Mouse (Mus musculus) adrenal gland, adult 2 months (tissue): ENCODE data around the gene Krt20. TPM values are rescaled to one million over a fixed set of nuclear protein-coding genes. Genes with fewer than 3 reads are reported as not detected.

Source experiments
- DNase-seq: peaks from one replicate; pipeline ENCODE4 v3.0.0; 2021
- long read RNA-seq: library from polyadenylated mRNA; stranded (forward); transcript quantifications from one replicate; pipeline ENCODE4 v2.0.0, GENCODE M21; 2021
- polyA plus RNA-seq: library from polyadenylated mRNA; depleted of rRNA; stranded (reverse); fragments of >200 nt; gene quantifications from 2 replicates; pipeline ENCODE4 v1.2.3, GENCODE M21; 2012; rRNA removed
- total RNA-seq, 2 experiments: library from RNA; stranded (reverse); gene quantifications; 2 replicates each; pipeline ENCODE4 v1.2.3; 2021

Gene Krt20
- total RNA-seq (under 1 TPM; 0.14 to 0.20 TPM), polyA plus RNA-seq (not detected in 2 replicates)
- long read RNA-seq, result 0 reads

DNA sequence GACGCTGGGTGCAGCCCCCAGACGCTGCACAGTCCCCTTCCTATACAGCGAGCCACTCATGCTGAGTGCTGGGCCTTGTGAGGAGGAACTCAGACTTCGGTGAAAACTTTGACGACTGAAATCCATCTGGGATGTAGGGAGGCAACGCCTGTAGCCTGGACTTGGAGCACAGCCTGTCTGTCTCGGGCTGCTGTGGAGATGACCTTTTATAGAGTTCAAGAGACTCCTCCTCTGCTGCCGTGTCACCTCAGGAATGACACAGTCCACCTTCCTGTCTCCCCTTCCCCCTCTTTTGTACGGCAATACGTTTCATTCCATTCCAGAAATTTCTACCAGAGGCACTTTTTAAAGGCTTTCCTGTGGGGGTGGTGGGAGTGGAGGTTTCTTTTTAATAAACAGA is at the start of gene Krt20:
Gene Krt20 (minus strand): TSS at position 179 of the 400 bp plus-strand sequence.
- DNase-seq, result no peak

GRCm38 (mm10) chr11:99474981-99475380 is 37.0 kb upstream of the Krt20 start:
- DNase-seq, result no peak

GRCm38 (mm10) chr11:99473433-99473832 is 35.5 kb upstream of the Krt20 start:
- no peak for DNase-seq

DNA sequence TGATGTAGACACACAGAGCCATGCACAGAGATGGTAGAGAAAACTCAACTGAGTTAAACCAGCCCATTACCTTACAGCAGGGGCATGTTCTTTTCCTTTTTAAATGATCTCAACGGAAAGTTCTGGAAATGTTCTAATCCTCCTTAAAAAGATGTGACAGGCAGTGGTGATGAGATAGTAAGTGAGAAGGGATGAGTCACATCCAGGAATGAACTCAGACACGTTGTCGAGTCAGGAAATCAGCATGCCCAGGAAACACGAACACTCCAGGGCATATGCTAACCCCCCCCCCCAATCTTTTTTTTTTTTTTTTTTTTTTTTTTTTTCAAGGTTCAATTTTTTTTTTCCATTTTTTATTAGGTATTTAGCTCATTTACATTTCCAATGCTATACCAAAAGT is 34.5 kb upstream of the Krt20 start:
- DNase-seq, result no peak

DNA sequence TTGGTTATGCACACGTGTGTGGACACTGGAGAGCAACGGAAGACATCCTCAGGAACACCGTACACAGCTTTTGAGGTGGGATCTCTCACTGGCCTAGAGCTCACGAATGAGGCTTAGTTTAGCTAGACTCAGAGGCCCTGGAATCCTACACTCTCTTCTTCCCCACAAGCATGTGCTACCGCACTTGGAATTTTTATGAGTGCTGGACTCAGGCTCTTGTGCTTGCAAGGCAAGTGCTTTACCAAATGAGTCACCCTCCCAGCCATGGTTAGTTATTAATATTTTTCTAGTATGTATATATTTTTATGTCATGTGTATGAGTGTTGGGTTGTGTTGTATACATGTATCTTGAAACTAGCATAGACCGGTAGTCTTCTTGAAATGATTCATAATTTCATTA is 34.0 kb upstream of the Krt20 start:
- DNase-seq, result no peak

GRCm38 (mm10) chr11:99469228-99469627 is 31.3 kb upstream of the Krt20 start:
- DNase-seq, result no peak

- no peak for DNase-seq
Observed at GRCm38 (mm10) chr11:99468566-99468965, 30.6 kb upstream of the Krt20 start.

GRCm38 (mm10) chr11:99466316-99466715 is 28.4 kb upstream of the Krt20 start:
- no peak for DNase-seq

DNA sequence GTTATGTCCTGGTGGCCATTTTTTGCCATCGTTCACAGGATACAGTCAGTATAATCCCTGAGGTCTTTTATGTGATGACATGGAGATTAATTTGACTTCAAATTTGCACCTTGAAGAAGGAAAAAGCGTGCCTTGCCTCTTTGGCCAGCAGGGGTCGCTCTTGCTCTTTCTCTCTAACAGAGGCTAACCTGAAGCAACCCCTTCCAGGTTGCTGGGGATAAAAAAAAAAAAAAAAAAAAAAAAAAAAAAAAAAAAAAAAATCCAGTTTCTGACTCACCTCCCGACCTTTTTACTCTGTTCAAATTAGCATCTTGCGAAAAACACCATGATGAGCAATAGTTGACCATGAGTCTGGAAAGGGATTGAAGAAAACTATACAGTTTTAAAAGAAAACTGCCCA is 26.9 kb upstream of the Krt20 start:
- peak; percentile 74 for DNase-seq

- DNase-seq, result peak; percentile 50
Observed at GRCm38 (mm10) chr11:99463155-99463554, 25.2 kb upstream of the Krt20 start.

GRCm38 (mm10) chr11:99461736-99462135 is 23.8 kb upstream of the Krt20 start:
- no peak for DNase-seq

GRCm38 (mm10) chr11:99458887-99459286 is 20.9 kb upstream of the Krt20 start:
- no peak for DNase-seq

DNA sequence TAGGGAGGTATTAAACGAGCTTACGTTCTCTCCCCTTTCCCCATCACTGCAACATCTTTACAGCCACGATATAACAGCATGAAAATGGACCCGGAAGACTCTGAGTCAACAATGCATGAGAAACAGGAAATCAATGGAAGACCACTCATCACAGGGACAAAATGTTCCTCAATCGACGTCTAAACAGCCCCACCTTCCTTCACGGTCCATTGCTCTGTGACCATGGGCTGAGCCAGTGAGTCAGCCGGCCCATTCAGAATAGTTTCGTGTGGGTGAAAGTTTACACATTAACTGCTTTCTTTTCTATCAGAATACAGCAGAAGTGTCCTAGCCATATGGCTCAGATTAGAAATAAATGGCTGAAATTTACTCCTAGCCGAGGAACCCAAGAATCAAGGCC is 16.8 kb upstream of the Krt20 start:
- no peak for DNase-seq

DNA sequence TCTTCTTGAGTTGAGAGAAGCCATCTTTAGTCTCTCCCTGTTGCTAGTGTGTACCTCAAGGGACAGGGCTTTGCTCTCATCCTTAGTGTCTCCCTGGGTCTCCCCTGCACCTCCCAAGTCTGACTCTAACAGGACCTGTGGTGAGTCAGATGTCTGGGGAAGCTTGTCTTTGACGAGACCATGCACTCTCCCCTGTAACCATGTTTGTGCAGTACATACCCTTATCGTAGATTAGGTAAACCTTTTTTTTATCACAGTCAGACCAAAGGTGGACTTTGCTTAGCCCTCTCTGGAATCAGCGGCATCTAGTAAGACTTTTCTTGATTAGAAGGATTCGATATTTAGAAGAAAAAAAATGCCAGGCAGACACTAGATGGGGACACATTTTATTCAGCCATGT is 16.1 kb upstream of the Krt20 start:
- DNase-seq, result no peak

DNA sequence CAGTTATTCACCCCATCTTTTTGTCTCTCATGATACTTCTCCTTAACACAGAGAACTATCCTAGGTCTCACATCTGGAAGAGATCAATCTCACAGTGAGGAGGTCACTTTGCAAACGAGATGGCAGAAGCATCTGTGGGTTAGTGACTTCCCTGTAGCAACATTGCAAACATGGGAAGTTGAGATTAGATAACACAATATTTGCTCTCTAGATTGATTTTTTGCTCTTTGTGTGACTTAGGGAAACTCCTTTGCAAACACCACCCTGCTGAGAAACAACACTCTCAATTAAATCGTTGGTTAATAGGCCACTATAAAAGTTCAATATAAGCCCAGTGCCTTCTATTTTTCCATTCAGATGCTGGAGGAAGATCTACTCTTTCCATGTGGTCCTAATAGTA is 10.8 kb upstream of the Krt20 start:
- no peak for DNase-seq

DNA sequence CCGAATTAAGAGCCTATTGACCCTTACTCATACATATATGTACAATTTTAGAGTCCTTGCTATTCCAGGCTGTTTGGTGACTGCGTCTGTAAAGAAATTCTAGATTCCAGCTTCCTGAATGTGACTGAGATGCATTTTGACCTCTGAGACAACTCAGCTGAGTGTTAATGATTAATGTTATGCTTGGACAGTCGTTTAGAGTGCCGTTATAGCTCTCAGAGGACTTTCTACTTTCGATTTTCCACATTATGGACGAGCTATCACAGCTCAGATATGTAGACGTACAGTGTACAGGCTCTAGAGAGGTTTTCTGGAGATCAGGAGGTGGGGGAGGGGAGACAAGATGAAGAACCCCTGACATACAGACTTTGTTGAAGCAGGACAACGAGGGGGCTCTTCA is 3.3 kb upstream of the Krt20 start:
- DNase-seq, result no peak

DNA sequence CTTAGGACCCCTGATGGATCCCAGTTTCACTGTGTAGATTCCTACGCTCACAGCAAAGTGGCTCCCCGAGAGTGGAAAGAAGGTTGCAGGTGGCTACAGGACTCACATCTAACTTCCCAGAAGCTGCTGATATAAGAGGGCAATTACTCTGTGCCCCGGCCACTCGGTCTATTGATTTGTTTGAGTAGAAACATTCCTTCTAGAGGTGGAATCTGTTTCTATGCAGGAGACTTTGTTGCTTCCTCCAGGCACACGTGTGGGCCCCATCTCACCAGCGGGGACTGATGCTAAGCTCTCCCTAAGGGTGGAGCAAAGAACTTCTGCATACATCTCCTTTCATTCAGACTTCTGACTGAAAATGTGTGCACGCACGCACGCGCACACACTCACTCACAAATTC is 1.5 kb upstream of the Krt20 start:
- DNase-seq, result no peak

DNA sequence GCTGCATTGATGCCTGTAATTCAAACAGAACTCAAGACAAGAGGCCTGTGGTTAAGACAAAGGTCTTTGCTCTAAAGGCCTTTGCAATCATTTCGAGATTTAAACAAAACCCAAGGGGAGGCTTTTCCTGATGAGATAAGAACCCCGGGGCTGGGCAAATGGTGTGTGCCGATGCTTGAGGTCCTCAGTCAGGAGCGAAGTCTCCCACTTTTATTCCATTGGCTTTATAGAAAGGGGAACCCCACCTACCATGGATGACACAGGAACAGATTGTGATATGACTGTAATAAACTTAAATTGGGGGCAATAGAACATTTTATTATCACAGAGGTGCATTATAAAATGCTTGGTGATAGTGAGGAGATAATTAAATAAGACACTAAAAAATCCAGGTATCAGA is 1.3 kb downstream of the Krt20 start:
- DNase-seq, result no peak

DNA sequence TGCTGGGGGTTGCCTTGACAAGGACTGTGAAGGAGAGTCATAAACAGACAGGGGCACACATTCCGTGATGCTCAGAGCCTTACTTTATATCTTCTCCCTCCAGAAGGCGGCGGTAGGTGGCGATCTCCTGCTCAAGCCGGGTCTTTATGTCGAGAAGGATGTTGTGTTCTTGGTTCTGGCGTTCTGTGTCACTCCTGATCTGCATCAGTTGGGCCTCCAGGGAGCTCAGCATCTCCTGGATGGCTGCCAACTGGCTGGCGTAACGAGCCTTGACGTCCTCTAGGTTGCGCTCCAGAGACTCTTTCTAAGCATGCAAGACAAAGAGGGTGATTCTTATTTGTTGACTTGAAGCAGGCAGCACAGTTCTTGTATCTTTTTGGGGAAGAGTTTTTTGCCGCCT is 7.3 kb downstream of the Krt20 start:
- peak; percentile 3 for DNase-seq

GRCm38 (mm10) chr11:99422159-99422558 is 15.8 kb downstream of the Krt20 start, which contains the start of gene Krt12:
Gene Krt12 (minus strand): TSS chr11:99422259.
- no peak for DNase-seq

- no peak for DNase-seq
Observed at GRCm38 (mm10) chr11:99420586-99420985, 17.4 kb downstream of the Krt20 start.

GRCm38 (mm10) chr11:99417819-99418218 is 20.1 kb downstream of the Krt20 start:
- DNase-seq, result no peak

GRCm38 (mm10) chr11:99416902-99417301 is 21.0 kb downstream of the Krt20 start:
- no peak for DNase-seq

GRCm38 (mm10) chr11:99414463-99415147 is 23.3 kb downstream of the Krt20 start:
- DNase-seq, result no peak
